Mouse (Mus musculus) midbrain, postnatal 0 days (tissue): ENCODE measurements around the gene Il10rb. TPM values are rescaled to one million over a fixed set of nuclear protein-coding genes. Genes with fewer than 3 reads are reported as not detected.
A peak's percentile ranks its signal among the peaks of the same experiment; 100 is the strongest.

ENCODE experiments used
- ATAC-seq: fragments of 200-750 bp; cut with Nextera tagmentation; 2 replicates; pipeline ENCODE4 v1.8.0; 2017; ENCODE audit warnings: moderate number of reproducible peaks, mild to moderate bottlenecking, moderate TSS enrichment, moderate library complexity; ENCODE audit not compliant: low FRiP score
- DNase-seq: peaks from one replicate; pipeline ENCODE4 v3.0.0-alpha.2; 2015; ENCODE audit warnings: low spot score
- H3K27ac ChIP-seq: fragments of 300-500 bp; sonication (generic); 2 replicates; pipeline ENCODE4 v1.5.1; 2014; ENCODE audit warnings: low read depth, mild to moderate bottlenecking, low read length, mixed read lengths
- H3K27me3 ChIP-seq: fragments of 300-500 bp; sonication (generic); 2 replicates; pipeline ENCODE4 v1.6.1; 2014; ENCODE audit warnings: low read length, control low read depth, mixed read lengths; ENCODE audit not compliant: insufficient read depth
- H3K36me3 ChIP-seq: fragments of 300-500 bp; sonication (generic); 2 replicates; pipeline ENCODE4 v1.6.1; 2014; ENCODE audit warnings: low read length, control low read depth, mixed read lengths; ENCODE audit not compliant: insufficient read depth
- H3K4me1 ChIP-seq: fragments of 300-500 bp; sonication (generic); 2 replicates; pipeline ENCODE4 v1.6.1; 2014; ENCODE audit warnings: mild to moderate bottlenecking, control low read depth, antibody characterized with exemption, low read length, mixed read lengths; ENCODE audit not compliant: insufficient read depth
- H3K4me2 ChIP-seq: fragments of 300-500 bp; sonication (generic); 2 replicates; pipeline ENCODE4 v1.6.1; 2014; ENCODE audit warnings: low read depth, mild to moderate bottlenecking, low read length, mixed read lengths; ENCODE audit not compliant: poor library complexity, severe bottlenecking
- H3K4me3 ChIP-seq: fragments of 300-500 bp; sonication (generic); 2 replicates; pipeline ENCODE4 v1.5.1; 2014; ENCODE audit warnings: low read depth, mild to moderate bottlenecking, low read length, moderate library complexity
- H3K9ac ChIP-seq: fragments of 300-500 bp; sonication (generic); replicated peaks from 2 replicates; pipeline ENCODE4 v1.6.1; 2014; ENCODE audit warnings: mild to moderate bottlenecking, low read length, moderate library complexity, mixed read lengths; ENCODE audit not compliant: poor library complexity, severe bottlenecking
- H3K9me3 ChIP-seq: fragments of 300-500 bp; sonication (generic); 2 replicates; pipeline ENCODE4 v1.6.1; 2016; ENCODE audit warnings: low read length, control low read depth
- CTCF ChIP-seq: IDR thresholded peaks from 2 replicates; pipeline ENCODE4 v1.5.1; 2016; ENCODE audit warnings: antibody characterized with exemption, mild to moderate bottlenecking
- WGBS: fragments of 180-500 bp; shearing (Covaris S2); extraction: QIAGEN DNeasy Blood & Tissue Kit; methylation state at CpG from one replicate; pipeline ENCODE4 v1.1.7; 2014; 5-methylcytosine and 5-hydroxymethylcytosine counted together
- polyA plus RNA-seq: library from polyadenylated mRNA; unstranded; fragments of >200 nt; fragmentation: Nextera tagmentation; extraction: Ambion mirVana; gene quantifications from 2 replicates; pipeline ENCODE4 v1.2.1, GENCODE M21; 2015
- total RNA-seq: library from RNA; depleted of rRNA; stranded (reverse); fragments of >200 nt; gene quantifications from 2 replicates; pipeline ENCODE4 v1.2.3, GENCODE M21; 2014

The Il10rb gene
- total and polyA plus RNA-seq, 2 experiments from 2014 or later: 5.5 to 10.5 TPM

- peak within 1 kb of the TSS; percentile 91 for H3K9ac ChIP-seq
- peak; percentile 92 for DNase-seq
- peak; percentile 91 for ATAC-seq
- no peak; the same call in 1 of the 2 replicates for TF ChIP-seq CTCF
- no peaks in the 10 kb centered on the region for H3K9me3 ChIP-seq
- peak within 1 kb of the TSS; percentile 94 for H3K27ac ChIP-seq
- WGBS: under 1% methylated on average over 62 of the region's 62 CpGs
- no peaks in the 10 kb centered on the region for H3K27me3 ChIP-seq
- H3K4me1 ChIP-seq: peaks cover 3% of the 10 kb centered on the region; the same call in 1 of the 2 replicates
- H3K4me2 ChIP-seq: peak within 1 kb of the TSS; percentile 65
- peak within 1 kb of the TSS; percentile 88 for H3K4me3 ChIP-seq
- H3K36me3 ChIP-seq: no peaks in the 10 kb centered on the region
Observed at GRCm38 (mm10) chr16:91372577-91373472, 33.1 kb upstream of the Il10rb start, which contains the start of gene Ifnar2. Gene Ifnar2, plus strand, starts transcription at chr16:91372783.

- Histone ChIP-seq H3K27ac (peak overlapping the region; percentile 94), H3K9ac (peak overlapping the region; percentile 91), H3K4me2 (peak overlapping the region; percentile 65), H3K36me3 (no peaks in the 10 kb centered on the region), H3K4me3 (peak overlapping the region; percentile 88), H3K4me1 (peaks cover 3% of the 10 kb centered on the region; the same call in 1 of the 2 replicates), H3K27me3 (no peaks in the 10 kb centered on the region), H3K9me3 (no peaks in the 10 kb centered on the region)
- WGBS: 41% methylated on average over 13 of the region's 13 CpGs
- no peak for TF ChIP-seq CTCF
- ATAC-seq (no peak), DNase-seq (no peak)
Observed at GRCm38 (mm10) chr16:91373473-91374252, 32.3 kb upstream of the Il10rb start.

- 88% methylated on average over 3 of the region's 3 CpGs for WGBS
Observed at GRCm38 (mm10) chr16:91374253-91374634, 31.7 kb upstream of the Il10rb start.

DNA sequence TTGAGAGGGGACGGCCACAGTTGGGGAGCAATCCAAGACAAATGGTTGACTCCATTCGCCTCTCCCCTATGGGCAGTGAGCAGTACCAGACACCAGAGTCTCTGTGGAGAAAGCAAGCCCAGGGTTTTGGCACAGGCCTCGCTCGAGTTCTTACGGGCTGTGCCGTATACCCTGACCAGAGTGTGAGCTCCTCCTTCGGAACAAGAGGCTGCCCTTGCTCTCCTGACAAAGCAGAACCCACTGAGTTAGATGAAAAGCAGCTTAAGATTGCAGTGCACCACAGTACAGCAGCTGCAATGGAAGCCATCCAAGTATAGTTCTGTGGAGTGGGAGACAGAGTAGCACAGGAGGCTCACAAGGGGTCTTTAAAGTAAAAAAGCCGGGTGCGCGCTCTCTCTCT is 29.3 kb upstream of the Il10rb start:
- H3K9me3 ChIP-seq: no peaks in the 10 kb centered on the region
- 69% methylated on average over 10 of the region's 10 CpGs for WGBS
- no peaks in the 10 kb centered on the region for H3K27me3 ChIP-seq
- no peak overlapping the region for H3K9ac ChIP-seq
- ATAC-seq (no peak), DNase-seq (peak; percentile 36)
- no peak overlapping the region for H3K4me2 ChIP-seq
- H3K4me3 ChIP-seq: no peak overlapping the region
- H3K4me1 ChIP-seq: peaks cover 3% of the 10 kb centered on the region; the same call in 1 of the 2 replicates
- no peaks in the 10 kb centered on the region for H3K36me3 ChIP-seq
- no peak for TF ChIP-seq CTCF
- H3K27ac ChIP-seq: peak overlapping the region; percentile 57

More at GRCm38 (mm10) chr16:91374253-91374634, 31.7 kb upstream of the Il10rb start:
- no peak for ATAC-seq
- peak overlapping the region; percentile 65; the same call in 1 of the 2 replicates for H3K4me2 ChIP-seq
- no peaks in the 10 kb centered on the region for H3K36me3 ChIP-seq
- no peak for TF ChIP-seq CTCF
- H3K4me1 ChIP-seq: peaks cover 3% of the 10 kb centered on the region; the same call in 1 of the 2 replicates
- H3K9me3 ChIP-seq: no peaks in the 10 kb centered on the region
- H3K4me3 ChIP-seq: no peak overlapping the region
- DNase-seq: no peak
- no peaks in the 10 kb centered on the region for H3K27me3 ChIP-seq
- no peak overlapping the region for H3K9ac ChIP-seq
- no peak overlapping the region for H3K27ac ChIP-seq

DNA sequence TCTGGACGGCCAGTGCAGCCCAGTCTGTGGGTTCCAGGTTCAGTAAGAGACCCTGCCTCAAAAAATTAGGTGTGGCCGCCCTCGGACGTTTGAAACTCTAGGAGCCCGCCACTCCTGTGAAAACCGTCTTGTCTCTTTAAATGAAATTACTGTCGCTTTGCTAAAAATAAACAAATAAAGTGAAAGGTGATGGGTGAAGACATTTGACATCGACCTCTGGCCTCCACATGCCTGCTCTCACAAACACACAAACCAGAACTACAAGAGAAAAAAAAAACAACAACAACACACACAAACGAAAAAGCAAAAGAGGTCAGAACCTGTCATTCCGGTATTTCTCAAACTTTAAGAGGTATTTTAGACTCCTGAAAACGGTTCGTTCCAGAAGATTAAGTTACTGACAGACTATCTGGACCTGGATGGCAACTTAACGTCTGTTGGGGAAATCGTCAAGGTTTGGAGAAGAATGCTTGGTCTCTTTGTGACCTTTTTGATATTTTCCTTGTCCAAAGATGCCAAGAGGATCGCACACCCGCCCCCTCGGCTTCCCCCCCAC is 27.5 kb upstream of the Il10rb start:
- Histone ChIP-seq H3K4me3 (no peak overlapping the region), H3K27ac (peak overlapping the region; percentile 38; the same call in 1 of the 2 replicates), H3K9me3 (no peaks in the 10 kb centered on the region), H3K4me1 (peaks cover 3% of the 10 kb centered on the region; the same call in 1 of the 2 replicates), H3K4me2 (no peak overlapping the region), H3K36me3 (no peaks in the 10 kb centered on the region), H3K9ac (no peak overlapping the region), H3K27me3 (no peaks in the 10 kb centered on the region)
- 62% methylated on average over 17 of the region's 17 CpGs for WGBS
- no peak for DNase-seq
- TF ChIP-seq CTCF: no peak
- ATAC-seq: no peak
